Mouse (Mus musculus): ENCODE data around the gene Krtap7-1. TPM values are rescaled to one million over a fixed set of nuclear protein-coding genes. Genes with fewer than 3 reads are reported as not detected.

Krtap7-1 gene
- total RNA-seq (2021) = not detected

DNA sequence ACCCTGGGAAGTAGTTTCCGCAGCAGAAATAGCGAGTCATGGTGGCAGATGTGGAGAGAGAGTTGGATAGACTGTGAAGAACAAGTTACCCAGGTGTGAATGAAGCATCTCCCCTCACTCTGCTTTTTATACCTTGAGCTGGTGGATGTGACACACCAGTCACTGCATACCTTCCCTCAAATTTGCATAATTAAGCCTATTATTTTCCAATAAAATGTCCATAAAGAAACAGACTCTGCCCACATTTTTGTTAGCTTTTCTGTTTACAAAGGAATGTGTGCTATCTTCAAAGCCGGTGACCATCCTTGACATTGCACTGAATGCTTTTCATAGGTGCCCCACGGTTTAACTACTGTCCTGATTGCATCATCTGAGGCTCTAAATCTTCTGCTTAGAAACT is at the start of gene Krtap7-1:
Gene Krtap7-1, minus strand, starts transcription at position 101 of the 400 bp plus-strand sequence.
- intact Hi-C loops (cut with DNase I) = no loop called here
- no peak for DNase-seq (ENCODE audit: low spot score)

- intact Hi-C loops (cut with DNase I) = no loop called here
- no peak for DNase-seq (ENCODE audit: low spot score)
Observed at GRCm38 (mm10) chr16:89550298-89550697, 42.2 kb upstream of the Krtap7-1 start.

DNA sequence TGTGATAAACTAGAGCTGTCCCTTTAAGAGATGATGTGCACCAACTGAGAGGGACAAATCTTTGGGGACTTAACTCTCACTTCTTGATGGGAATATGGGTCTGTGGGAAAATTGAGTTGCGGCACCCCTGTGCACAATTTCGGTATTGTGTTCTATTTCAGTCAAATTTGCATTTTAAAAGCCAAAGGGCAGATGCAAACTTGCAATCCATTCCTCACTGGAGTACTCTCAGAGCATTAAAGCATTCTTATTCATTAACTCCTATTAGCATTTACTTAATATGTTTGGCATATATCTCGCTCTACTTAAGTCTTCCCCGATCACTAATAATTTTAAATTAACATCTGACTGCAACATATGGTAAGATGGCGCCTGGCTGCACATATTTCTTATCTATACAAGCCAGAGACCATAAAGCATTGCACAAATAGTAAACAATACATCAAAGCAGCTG is 29.9 kb upstream of the Krtap7-1 start:
- intact Hi-C loops (cut with DNase I) = no loop called here
- no peak for DNase-seq (ENCODE audit: low spot score)

GRCm38 (mm10) chr16:89537349-89537748 is 29.2 kb upstream of the Krtap7-1 start:
- intact Hi-C loops (cut with DNase I) = no loop called here
- no peak for DNase-seq (ENCODE audit: low spot score)

GRCm38 (mm10) chr16:89530547-89530946 is 22.4 kb upstream of the Krtap7-1 start:
- intact Hi-C loops (cut with DNase I) = no loop called here
- no peak for DNase-seq (ENCODE audit: low spot score)

DNA sequence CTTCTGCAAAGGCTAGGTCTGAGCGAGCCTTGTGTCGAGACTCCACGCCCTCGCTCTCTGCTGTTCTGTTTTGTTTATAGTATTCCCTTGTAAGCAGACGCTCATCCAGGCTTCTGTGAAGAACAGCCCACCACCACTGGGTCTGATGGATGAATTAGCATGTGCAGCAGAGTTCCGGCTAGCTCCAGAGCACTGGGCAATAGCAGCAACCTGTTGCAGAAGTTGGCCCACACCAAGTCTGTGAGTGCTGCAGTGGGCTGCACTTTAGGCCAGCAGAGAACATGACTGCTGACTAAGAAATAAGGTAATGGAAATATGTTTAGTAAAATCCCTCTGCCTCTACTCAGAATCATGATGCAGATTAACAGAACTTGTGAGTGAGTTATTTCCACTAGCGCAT is 21.7 kb upstream of the Krtap7-1 start:
- intact Hi-C loops (cut with DNase I) = no loop called here
- no peak for DNase-seq (ENCODE audit: low spot score)

GRCm38 (mm10) chr16:89528380-89528779 is 20.3 kb upstream of the Krtap7-1 start:
- intact Hi-C loops (cut with DNase I) = no loop called here
- no peak for DNase-seq (ENCODE audit: low spot score)

DNA sequence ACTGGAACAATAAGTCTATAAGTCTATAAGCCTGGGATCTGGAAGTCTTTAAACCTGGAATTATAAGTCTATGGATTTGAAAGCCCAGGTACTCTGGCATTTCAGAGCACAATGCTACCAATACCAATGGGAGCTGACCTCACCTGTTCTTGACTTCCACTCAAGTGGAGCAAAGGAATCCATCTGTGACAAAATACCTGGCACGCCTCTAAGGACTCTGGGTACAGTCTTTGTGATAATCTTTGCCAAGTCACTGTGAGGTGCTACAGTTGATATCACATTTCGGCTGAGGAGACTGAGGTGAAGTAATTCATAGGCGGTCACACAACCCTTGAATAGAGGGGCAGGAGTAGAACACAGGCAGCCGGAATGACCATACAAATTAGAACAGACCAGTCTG is 12.9 kb upstream of the Krtap7-1 start:
- intact Hi-C loops (cut with DNase I) = no loop called here
- DNase-seq (ENCODE audit: low spot score) = no peak

- intact Hi-C loops (cut with DNase I) = no loop called here
Observed at GRCm38 (mm10) chr16:89520555-89520954, 12.4 kb upstream of the Krtap7-1 start.

GRCm38 (mm10) chr16:89520091-89520490 is 12.0 kb upstream of the Krtap7-1 start:
- DNase-seq (ENCODE audit: low spot score) = no peak
- intact Hi-C loops (cut with DNase I) = no loop called here

More at GRCm38 (mm10) chr16:89520555-89520954, 12.4 kb upstream of the Krtap7-1 start:
- no peak for DNase-seq (ENCODE audit: low spot score)

DNA sequence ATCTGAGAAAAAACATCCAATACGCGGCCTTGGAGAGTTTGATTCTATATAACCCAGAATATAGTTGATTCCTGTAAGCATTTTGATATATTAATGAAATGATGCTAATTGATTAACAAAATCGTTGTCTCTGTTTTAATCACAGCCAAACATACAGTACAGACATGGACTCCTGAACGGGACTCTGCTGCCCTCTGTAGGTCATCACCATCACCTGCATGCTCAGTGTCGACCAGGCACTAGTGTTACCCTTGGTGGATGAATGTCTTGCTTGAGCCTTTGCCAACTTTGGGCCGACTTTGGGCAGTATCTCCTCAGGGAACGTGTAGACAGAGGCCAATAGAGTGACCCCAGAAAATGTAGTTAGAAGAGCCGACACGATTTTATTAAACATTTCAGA is 9.5 kb upstream of the Krtap7-1 start:
- intact Hi-C loops (cut with DNase I) = no loop called here
- DNase-seq (ENCODE audit: low spot score) = no peak

DNA sequence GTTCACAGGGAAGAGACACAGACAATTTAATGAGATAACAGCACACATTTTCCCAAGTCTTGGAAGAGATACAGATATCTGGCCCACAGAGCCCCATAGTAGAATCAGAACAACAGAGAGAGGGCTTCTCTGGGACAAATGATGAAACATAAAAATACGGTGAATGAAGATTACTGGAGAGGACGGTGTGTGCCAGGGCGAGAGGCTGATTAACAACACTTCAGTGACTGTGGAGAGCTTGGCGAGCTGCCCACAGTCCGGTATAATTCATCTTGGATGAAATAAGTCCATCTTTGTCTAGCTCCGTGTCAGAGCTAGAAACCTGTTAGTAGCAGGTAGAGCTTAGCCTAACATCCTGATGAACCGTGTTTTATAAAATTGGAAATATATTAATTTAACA is 5.3 kb upstream of the Krtap7-1 start:
- intact Hi-C loops (cut with DNase I) = loop anchor here (5.0 kb wide), 1 partner anchor 249 kb away; no protein-coding TSS in a partner anchor
- no peak for DNase-seq (ENCODE audit: low spot score)

- DNase-seq (ENCODE audit: low spot score) = no peak
- intact Hi-C loops (cut with DNase I) = no loop called here
Observed at GRCm38 (mm10) chr16:89503571-89503970, 4.6 kb downstream of the Krtap7-1 start.

DNA sequence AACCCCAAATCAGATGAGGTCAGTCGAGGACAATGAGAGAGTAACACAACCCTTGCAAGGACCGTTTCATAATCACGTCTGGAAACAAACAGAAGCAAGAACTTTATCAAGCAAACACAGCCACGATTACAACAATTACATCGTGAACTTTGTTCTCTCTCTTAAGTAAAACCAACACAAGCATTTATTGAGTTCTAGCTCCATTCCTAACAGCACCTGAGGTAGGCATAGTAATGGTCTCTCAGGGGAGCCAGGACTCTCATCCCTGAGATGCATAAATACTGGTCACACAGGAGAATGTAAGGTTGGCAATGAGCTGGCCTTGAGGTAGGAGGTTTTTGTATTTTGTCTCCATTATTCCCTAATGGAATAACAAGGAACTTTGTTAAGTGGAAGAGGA is 6.3 kb downstream of the Krtap7-1 start:
- DNase-seq (ENCODE audit: low spot score) = no peak
- intact Hi-C loops (cut with DNase I) = no loop called here

- DNase-seq (ENCODE audit: low spot score) = no peak
- intact Hi-C loops (cut with DNase I) = no loop called here
Observed at GRCm38 (mm10) chr16:89497002-89497401, 11.1 kb downstream of the Krtap7-1 start.

GRCm38 (mm10) chr16:89495394-89496153 is 12.5 kb downstream of the Krtap7-1 start:
- DNase-seq (ENCODE audit: low spot score) = no peak
- intact Hi-C loops (cut with DNase I) = no loop called here

GRCm38 (mm10) chr16:89487852-89488251 is 20.3 kb downstream of the Krtap7-1 start, which contains the start of gene Krtap8-1:
Gene Krtap8-1 (minus strand): TSS chr16:89487952.
- DNase-seq (ENCODE audit: low spot score) = no peak
- intact Hi-C loops (cut with DNase I) = no loop called here

DNA sequence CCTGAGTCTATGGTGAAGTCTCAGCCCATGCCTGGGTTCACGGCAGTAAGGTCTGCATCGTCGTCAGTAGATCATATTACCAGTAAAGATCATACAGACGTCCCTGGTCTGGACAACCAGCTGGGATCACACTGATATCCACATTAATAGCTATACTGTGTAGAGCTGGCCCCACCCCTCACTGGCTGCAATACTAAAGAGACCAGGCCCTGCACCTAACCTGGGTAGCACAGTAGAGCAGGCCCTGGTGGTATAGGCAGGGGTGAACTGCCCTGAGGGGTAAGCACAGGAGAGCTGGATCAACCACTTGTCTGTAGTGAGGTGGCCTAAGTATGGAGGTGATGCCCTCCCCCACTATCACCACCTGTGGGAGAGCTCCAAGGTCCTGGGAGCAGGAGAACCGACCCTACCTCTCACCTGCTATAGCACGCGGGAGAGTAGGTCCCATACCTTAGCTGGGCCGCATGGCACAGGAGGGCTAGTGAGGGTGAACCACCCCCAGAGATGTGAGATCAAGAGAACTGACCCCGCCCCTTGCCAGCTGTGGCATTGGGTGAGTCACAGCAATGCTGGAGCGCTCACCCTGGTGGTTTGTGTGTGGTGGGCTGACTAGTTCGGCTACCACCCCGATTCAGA is 30.3 kb downstream of the Krtap7-1 start:
- no peak for DNase-seq (ENCODE audit: low spot score)
- intact Hi-C loops (cut with DNase I) = no loop called here

GRCm38 (mm10) chr16:89461189-89461588 is 46.9 kb downstream of the Krtap7-1 start:
- no peak for DNase-seq (ENCODE audit: low spot score)
- intact Hi-C loops (cut with DNase I) = no loop called here

Measured in heart, postnatal 25 days (tissue).